Mouse (Mus musculus) cerebellum, postnatal 25 days (tissue): ENCODE data around the gene Fam193b.

Source experiments
- DNase-seq, 2 experiments: peaks; one replicate each; pipeline ENCODE4 v3.0.0; 2021; ENCODE audit warnings: mixed read lengths in 2 of 2

Fam193b gene

GRCm38 (mm10) chr13:55525733-55526553 is 45.0 kb downstream of the Fam193b start:
- DNase-seq: no peak

- DNase-seq: no peak
Measured at GRCm38 (mm10) chr13:55523951-55524600, 46.8 kb downstream of the Fam193b start.

GRCm38 (mm10) chr13:55523278-55523677 is 47.6 kb downstream of the Fam193b start:
- no peak for DNase-seq

GRCm38 (mm10) chr13:55522730-55523129 is 48.2 kb downstream of the Fam193b start:
- DNase-seq: no peak

GRCm38 (mm10) chr13:55519606-55520005 is 51.3 kb downstream of the Fam193b start:
- no peak for DNase-seq

- peak; percentile 93 to 95 for DNase-seq
Measured at GRCm38 (mm10) chr13:55516955-55517354, 54.0 kb downstream of the Fam193b start.

- DNase-seq: no peak
Measured at GRCm38 (mm10) chr13:55513828-55514227, 57.1 kb downstream of the Fam193b start.

GRCm38 (mm10) chr13:55513111-55513748 is 57.7 kb downstream of the Fam193b start, which contains the start of gene Pdlim7:
Gene Pdlim7, minus strand, starts transcription at chr13:55513676.
- DNase-seq: peak; percentile 92 to 94

- DNase-seq: peak; percentile 65 to 74
Measured at GRCm38 (mm10) chr13:55512379-55513031, 58.4 kb downstream of the Fam193b start.

- no peak for DNase-seq
Measured at GRCm38 (mm10) chr13:55511492-55511861, 59.4 kb downstream of the Fam193b start.

GRCm38 (mm10) chr13:55510668-55511491 is 60.0 kb downstream of the Fam193b start:
- no peak for DNase-seq

- DNase-seq: no peak
Measured at GRCm38 (mm10) chr13:55510332-55510667, 60.6 kb downstream of the Fam193b start.

GRCm38 (mm10) chr13:55508531-55508930 is 62.4 kb downstream of the Fam193b start:
- no peak for DNase-seq

GRCm38 (mm10) chr13:55507877-55508276 is 63.0 kb downstream of the Fam193b start:
- no peak for DNase-seq

- DNase-seq: peak; percentile 58 to 76
Measured at GRCm38 (mm10) chr13:55506697-55507096, 64.2 kb downstream of the Fam193b start.

- DNase-seq: no peak
Measured at GRCm38 (mm10) chr13:55505810-55506209, 65.1 kb downstream of the Fam193b start.

- DNase-seq: no peak
Measured at GRCm38 (mm10) chr13:55504390-55504789, 66.5 kb downstream of the Fam193b start.

- no peak for DNase-seq
Measured at GRCm38 (mm10) chr13:55502405-55502804, 68.5 kb downstream of the Fam193b start.

- DNase-seq: no peak
Measured at GRCm38 (mm10) chr13:55500575-55500974, 70.3 kb downstream of the Fam193b start.

- DNase-seq: no peak
Measured at GRCm38 (mm10) chr13:55498906-55499305, 72.0 kb downstream of the Fam193b start.

- no peak for DNase-seq
Measured at GRCm38 (mm10) chr13:55496661-55497060, 74.3 kb downstream of the Fam193b start.

- DNase-seq: no peak
Measured at GRCm38 (mm10) chr13:55495702-55496101, 75.2 kb downstream of the Fam193b start.
